Mouse (Mus musculus): ENCODE results near the gene 1700013F07Rik.

- TF ChIP-seq CTCF (IDR thresholded peaks at IDR 0.05; ENCODE audit: low read depth, low read length) (no peak), GATA1 (IDR thresholded peaks at IDR 0.05; ENCODE audit: borderline replicate concordance, low read length) (no peak), POLR2AphosphoS5 (IDR thresholded peaks at IDR 0.05; ENCODE audit: insufficient replicate concordance, low read depth, low read length) (no peak), TAL1 (conservative IDR thresholded peaks at IDR 0.05; ENCODE audit: low read depth, low read length) (no peak)
These were observed 44.0 kb upstream of the 1700013F07Rik start for GRCm38 (mm10) chr3:108489968-108490367.

All from G1E (cell line).